Mouse (Mus musculus): ENCODE results near the gene F11r. TPM values are rescaled to one million over a fixed set of nuclear protein-coding genes. Genes with fewer than 3 reads are reported as not detected.

F11r gene
- 1.1 and 5.4 TPM in 2 replicates for total RNA-seq (2017)

- ATAC-seq (replicated peaks; ENCODE audit: low read depth, poor library complexity, severe bottlenecking), result peak; percentile 58
Observed at GRCm38 (mm10) chr1:171437264-171438013, at the start of gene F11r. Gene F11r (plus strand): TSS chr1:171437535.

GRCm38 (mm10) chr1:171388376-171389102 is 48.8 kb upstream of the F11r start, which contains the start of gene Arhgap30:
Gene Arhgap30 (plus strand): TSS chr1:171388954.
- ATAC-seq (replicated peaks; ENCODE audit: low read depth, poor library complexity, severe bottlenecking), result peak; percentile 83

DNA sequence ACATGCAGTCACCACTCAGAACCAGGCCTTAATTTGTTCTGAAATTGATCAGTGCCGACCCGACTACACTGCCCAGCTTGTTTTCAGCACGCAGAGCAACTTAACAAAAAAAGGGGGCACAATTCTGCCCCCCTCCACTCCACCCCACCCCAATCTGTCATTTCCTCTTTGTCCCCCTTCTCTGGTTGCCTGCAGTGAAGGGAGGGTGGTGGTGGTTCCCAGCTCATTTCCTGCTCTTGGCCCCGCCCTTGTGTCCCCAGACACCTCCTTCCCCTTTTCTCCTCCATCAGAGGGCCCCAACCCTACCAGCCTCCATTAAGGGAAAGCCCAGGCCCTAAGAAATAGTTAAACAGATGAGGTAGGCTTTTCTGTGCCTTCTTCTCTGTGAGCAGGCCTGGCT is 47.2 kb upstream of the F11r start:
- peak; percentile 82 for ATAC-seq (replicated peaks; ENCODE audit: low read depth, poor library complexity, severe bottlenecking)

DNA sequence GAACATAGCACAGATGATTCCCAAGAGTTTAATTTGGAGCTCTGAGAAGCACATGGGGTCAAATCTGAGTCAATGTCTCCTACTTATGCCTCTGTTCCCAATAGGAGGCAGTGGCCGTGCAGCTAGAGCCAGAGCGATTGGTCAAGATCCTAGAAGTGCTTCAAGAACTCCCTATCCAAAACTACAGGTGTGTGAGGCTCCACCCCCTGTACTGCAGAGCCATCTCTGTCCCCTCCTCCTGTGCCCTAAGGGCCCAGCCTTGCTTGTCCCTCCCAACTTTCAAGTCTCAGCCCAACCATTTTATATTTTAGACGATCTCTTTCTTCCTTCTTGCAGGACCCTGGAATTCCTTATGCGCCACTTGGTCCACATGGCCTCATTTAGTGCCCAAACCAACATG is 35.5 kb upstream of the F11r start:
- ATAC-seq (replicated peaks; ENCODE audit: low read depth, poor library complexity, severe bottlenecking), result no peak

DNA sequence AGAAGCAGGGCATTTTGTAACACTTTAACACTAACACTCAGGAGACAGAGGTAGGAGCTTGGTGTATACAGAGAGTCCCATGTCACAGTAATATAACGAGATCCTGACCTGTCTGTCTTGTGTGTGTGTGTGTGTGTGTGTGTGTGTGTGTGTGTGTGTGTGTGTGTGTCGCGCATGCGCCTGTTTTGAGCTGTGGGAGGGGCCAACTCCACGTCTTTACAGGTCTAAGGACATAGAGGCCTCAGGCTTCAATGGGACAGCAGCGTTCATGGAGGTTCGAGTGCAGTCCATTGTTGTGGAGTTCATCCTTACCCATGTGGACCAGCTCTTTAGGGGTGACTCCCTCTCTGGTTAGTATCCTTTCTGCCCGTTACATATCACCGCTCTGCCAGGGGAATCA is 34.3 kb upstream of the F11r start:
- no peak for ATAC-seq (replicated peaks; ENCODE audit: low read depth, poor library complexity, severe bottlenecking)

GRCm38 (mm10) chr1:171407263-171407662 is 30.1 kb upstream of the F11r start:
- ATAC-seq (replicated peaks; ENCODE audit: low read depth, poor library complexity, severe bottlenecking), result no peak

GRCm38 (mm10) chr1:171410231-171410630 is 27.1 kb upstream of the F11r start:
- no peak for ATAC-seq (replicated peaks; ENCODE audit: low read depth, poor library complexity, severe bottlenecking)

GRCm38 (mm10) chr1:171410947-171411484 is 26.3 kb upstream of the F11r start, which contains the start of gene Usf1:
Gene Usf1 (plus strand): TSS chr1:171411313.
- peak; percentile 88 for ATAC-seq (replicated peaks; ENCODE audit: low read depth, poor library complexity, severe bottlenecking)

DNA sequence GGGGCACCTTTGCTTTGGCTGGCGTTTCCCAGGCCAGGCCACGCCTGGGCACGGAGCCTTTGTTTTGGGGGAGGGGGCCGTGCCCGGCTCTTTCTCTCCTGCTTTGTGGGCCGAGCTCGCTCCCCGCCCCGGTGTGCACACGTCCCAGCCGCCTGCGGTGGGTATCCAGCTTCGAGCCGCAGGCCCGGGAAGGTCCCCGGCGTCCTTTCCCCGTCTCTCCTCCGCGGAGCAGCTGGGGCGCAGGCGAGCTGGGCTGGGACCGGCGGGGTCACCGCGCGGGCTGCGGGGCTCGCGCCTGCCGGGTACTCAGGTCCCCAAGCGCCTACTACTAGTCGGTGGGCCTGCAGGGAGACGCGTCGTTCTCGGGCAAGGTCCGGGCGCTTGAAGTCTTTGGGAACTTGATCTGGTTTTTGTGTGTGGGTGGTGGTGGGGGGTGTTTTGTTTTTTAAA is 25.8 kb upstream of the F11r start:
- ATAC-seq (replicated peaks; ENCODE audit: low read depth, poor library complexity, severe bottlenecking), result no peak

GRCm38 (mm10) chr1:171412001-171412441 is 25.3 kb upstream of the F11r start:
- peak; percentile 34 for ATAC-seq (replicated peaks; ENCODE audit: low read depth, poor library complexity, severe bottlenecking)

GRCm38 (mm10) chr1:171412446-171412845 is 24.9 kb upstream of the F11r start:
- ATAC-seq (replicated peaks; ENCODE audit: low read depth, poor library complexity, severe bottlenecking), result peak; percentile 24

DNA sequence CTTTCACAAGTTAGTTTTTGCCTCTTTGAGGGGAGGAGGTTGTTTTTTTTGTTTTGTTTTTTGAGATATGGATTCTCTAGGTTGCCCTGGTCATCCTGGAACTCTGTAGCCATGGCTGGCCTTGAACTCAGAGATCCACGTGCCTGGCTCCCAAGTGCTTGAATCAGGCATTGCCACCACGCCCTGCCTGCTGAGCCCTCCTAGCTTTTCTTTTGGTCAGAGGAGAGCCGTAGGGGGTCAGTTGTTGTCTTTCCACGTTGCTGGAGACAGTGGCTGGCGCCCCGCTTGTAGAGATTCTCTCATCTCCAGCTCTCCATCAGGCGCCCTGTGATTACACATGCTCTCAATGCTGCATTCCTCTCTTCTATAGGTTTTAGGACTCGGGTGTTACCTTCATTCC is 23.7 kb upstream of the F11r start:
- no peak for ATAC-seq (replicated peaks; ENCODE audit: low read depth, poor library complexity, severe bottlenecking)

- no peak for ATAC-seq (replicated peaks; ENCODE audit: low read depth, poor library complexity, severe bottlenecking)
Observed at GRCm38 (mm10) chr1:171418660-171419059, 18.7 kb upstream of the F11r start, which contains the start of gene Tstd1. Gene Tstd1 (plus strand): TSS chr1:171418872.

DNA sequence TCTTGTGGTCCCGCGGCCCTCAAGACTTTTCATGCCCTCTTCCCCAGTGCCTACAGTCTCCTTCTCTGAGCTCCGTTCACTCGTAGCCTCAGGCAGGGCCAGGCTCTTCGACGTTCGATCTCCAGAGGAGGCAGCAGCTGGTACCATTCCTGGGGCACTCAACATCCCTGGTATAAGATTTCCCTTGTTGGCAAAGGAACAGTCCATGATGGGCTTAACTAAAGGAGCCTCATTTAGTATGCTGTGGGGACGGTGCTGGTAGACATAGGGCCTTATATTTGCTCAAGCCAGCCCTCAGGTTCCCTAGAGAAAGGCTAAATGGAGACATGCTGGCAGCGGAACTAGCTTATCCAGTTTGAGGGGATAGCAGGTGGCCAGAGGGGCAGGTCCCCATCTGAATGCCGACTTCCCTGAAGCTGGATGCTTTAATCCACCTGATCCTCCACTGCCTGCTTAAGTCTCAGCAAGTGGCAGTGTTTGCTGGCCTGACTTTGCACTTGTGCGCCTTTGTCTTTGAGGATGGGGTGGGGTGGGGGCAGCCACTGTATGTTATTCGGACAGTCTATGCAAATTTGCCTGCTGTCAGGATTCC is 17.9 kb upstream of the F11r start:
- ATAC-seq (replicated peaks; ENCODE audit: low read depth, poor library complexity, severe bottlenecking), result no peak

- no peak for ATAC-seq (replicated peaks; ENCODE audit: low read depth, poor library complexity, severe bottlenecking)
Observed at GRCm38 (mm10) chr1:171419905-171420304, 17.4 kb upstream of the F11r start.

DNA sequence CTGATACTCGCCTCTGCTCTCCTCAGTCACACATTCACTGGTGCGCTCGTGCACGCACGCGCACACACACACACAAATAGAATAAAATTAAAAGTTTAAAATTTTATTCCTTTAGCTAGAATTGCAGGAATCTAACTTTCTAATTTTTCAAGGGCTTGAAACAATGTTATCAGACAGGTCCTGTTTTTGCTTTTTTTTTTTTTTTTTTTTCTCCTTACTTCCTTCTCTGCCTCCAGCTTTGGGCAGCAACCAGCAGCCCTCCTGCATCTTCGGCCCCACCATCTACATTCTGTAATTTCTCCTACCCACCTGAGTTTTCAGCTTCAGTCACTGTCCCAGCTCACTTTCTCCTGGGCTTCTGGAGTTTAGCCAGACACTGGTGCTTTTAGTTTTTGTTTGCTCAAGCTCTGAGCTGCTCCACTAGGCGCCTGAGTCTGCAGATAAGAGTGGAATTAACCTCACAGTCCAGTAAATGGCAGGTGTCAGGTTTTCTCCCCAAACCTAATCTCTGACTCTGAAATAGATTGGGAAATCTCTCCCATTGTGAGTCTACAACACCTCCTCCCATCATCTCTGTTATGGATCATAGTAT is 14.7 kb upstream of the F11r start:
- no peak for ATAC-seq (replicated peaks; ENCODE audit: low read depth, poor library complexity, severe bottlenecking)

GRCm38 (mm10) chr1:171424638-171425037 is 12.7 kb upstream of the F11r start:
- no peak for ATAC-seq (replicated peaks; ENCODE audit: low read depth, poor library complexity, severe bottlenecking)

DNA sequence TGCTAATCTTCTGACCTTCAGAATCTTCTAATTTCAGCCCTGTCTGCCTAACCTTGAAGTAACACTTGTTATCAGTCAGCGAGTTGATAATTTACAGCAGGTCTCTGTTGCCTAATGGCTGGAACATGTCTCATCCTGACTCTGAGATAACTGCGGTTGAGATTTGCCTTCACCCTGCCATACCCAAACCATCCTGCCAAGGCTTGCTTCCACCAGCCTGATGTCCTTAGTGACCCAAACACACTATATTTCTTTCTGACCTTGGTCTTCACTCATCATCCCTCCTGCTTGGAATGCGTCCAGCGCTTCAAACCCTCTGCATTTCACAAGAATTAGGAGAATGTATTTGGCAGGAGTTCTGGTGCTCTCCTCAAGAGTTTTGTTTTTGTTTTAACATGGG is 12.2 kb upstream of the F11r start:
- no peak for ATAC-seq (replicated peaks; ENCODE audit: low read depth, poor library complexity, severe bottlenecking)

DNA sequence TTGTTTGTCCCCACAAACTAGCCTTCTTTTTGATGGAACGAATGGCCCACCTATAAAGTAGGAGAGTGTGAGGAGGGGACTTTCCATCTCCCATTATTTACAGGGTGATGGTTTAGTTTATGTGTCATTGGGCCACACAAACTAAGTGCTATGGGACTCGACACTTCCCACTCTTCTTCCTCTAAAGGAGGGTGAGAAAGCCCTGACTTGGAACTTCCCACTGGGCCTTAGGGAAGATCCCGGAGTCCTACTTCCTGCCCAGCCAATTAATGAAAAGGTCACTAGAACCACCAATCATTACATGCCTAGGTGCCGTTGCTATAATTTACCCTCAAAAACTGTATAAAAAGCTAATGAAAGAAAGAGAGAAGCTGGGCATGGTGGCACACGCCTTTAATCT is 5.2 kb upstream of the F11r start:
- no peak for ATAC-seq (replicated peaks; ENCODE audit: low read depth, poor library complexity, severe bottlenecking)

DNA sequence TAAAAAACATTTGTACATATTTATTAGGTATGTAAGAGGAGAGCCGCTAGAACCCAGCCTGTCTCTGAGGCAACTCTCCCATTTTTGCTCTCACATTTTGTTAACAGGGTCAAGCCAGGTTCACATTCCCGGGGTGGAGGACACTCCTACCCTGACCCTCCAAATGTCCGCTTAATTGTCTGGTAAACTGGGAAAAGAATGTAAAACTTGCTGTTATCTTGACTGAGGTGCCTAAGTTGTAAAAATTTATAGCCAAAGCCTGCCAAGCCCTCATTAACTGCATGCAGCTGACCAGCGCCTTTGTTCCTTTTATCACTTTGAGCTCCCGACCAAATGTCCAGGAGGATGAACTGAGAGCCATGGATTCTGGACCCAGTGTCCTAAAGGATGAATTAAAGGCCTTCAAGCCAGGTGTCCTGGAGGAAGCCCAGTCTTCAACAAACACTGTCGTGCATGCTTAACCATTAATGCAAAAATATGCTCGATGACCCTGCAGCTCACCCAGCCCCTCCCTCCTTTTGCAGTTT is 2.0 kb upstream of the F11r start:
- ATAC-seq (replicated peaks; ENCODE audit: low read depth, poor library complexity, severe bottlenecking), result no peak
